Mouse (Mus musculus) G1E-ER4 (cell line): ENCODE measurements around the gene Btnl2. TPM values are rescaled to one million over a fixed set of nuclear protein-coding genes. Genes with fewer than 3 reads are reported as not detected.

Source experiments
- GATA1 ChIP-seq: IDR thresholded peaks from one replicate; pipeline ENCODE4 v1.8.0; 2012; ENCODE audit warnings: low read length, inconsistent platforms
- polyA plus RNA-seq: library from polyadenylated mRNA; stranded (reverse); fragments of >175 nt; gene quantifications from 2 replicates; pipeline ENCODE4 v1.2.3, GENCODE M21; 2012

Btnl2 gene
- not detected in 2 replicates for polyA plus RNA-seq

GRCm38 (mm10) chr17:34354539-34354938 is at the start of gene Btnl2:
Gene Btnl2, plus strand, starts transcription at chr17:34354822.
- TF ChIP-seq GATA1: no peak

GRCm38 (mm10) chr17:34305380-34306030 is 49.1 kb upstream of the Btnl2 start, which contains the start of gene H2-Eb1:
Gene H2-Eb1, plus strand, starts transcription at chr17:34305867.
- TF ChIP-seq GATA1: no peak

GRCm38 (mm10) chr17:34306407-34306806 is 48.2 kb upstream of the Btnl2 start:
- TF ChIP-seq GATA1: no peak

GRCm38 (mm10) chr17:34307216-34307615 is 47.4 kb upstream of the Btnl2 start:
- no peak for TF ChIP-seq GATA1

- TF ChIP-seq GATA1: no peak
These were observed 46.5 kb upstream of the Btnl2 start for GRCm38 (mm10) chr17:34308161-34308560.

- TF ChIP-seq GATA1: no peak
These were observed 45.4 kb upstream of the Btnl2 start for GRCm38 (mm10) chr17:34309225-34309624.

GRCm38 (mm10) chr17:34309683-34310385 is 44.8 kb upstream of the Btnl2 start:
- no peak for TF ChIP-seq GATA1

- TF ChIP-seq GATA1: no peak
These were observed 42.4 kb upstream of the Btnl2 start for GRCm38 (mm10) chr17:34312185-34312584.

GRCm38 (mm10) chr17:34313393-34313792 is 41.2 kb upstream of the Btnl2 start:
- no peak for TF ChIP-seq GATA1

- no peak for TF ChIP-seq GATA1
These were observed 40.3 kb upstream of the Btnl2 start for GRCm38 (mm10) chr17:34314286-34314685.

GRCm38 (mm10) chr17:34315512-34315911 is 39.1 kb upstream of the Btnl2 start:
- no peak for TF ChIP-seq GATA1

GRCm38 (mm10) chr17:34316697-34317096 is 37.9 kb upstream of the Btnl2 start:
- no peak for TF ChIP-seq GATA1

GRCm38 (mm10) chr17:34317275-34317674 is 37.3 kb upstream of the Btnl2 start:
- TF ChIP-seq GATA1: no peak

GRCm38 (mm10) chr17:34325436-34325835 is 29.2 kb upstream of the Btnl2 start, which contains the start of gene H2-Eb2:
Gene H2-Eb2, plus strand, starts transcription at chr17:34325665.
- TF ChIP-seq GATA1: no peak

GRCm38 (mm10) chr17:34326373-34326772 is 28.2 kb upstream of the Btnl2 start:
- TF ChIP-seq GATA1: no peak

- TF ChIP-seq GATA1: no peak
These were observed 24.8 kb upstream of the Btnl2 start for GRCm38 (mm10) chr17:34329807-34330206.

GRCm38 (mm10) chr17:34331200-34331599 is 23.4 kb upstream of the Btnl2 start:
- TF ChIP-seq GATA1: no peak
